Mouse (Mus musculus): ENCODE measurements at regions not wholly inside any gene's neighbourhood (a gene's known extent, or its start where the extent isn't known, plus 50 kb on each side); places are given as distances from the start of the nearest gene placed in this dataset.

DNA sequence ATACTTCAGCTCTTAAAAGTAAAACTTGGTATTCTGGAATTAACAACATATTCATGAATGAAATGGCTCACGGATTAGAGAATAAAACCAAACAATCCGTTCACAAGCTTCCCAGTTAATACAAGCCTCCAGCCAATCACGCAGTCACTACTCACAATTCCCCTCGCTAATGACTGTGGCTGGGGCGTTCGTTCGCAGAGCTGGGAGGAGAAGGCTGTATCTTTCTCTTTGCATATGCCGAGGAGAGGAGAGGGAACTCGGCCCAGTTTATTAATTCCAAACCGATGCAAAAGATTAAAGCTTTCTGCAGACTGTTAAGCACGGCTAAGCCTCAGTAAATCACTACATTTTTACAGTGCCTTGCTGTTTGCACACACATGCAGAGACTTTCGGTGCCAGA is 231.5 kb downstream of the Tmem182 start:
- TF ChIP-seq CTCF (conservative IDR thresholded peaks at IDR 0.05; ENCODE audit: insufficient read depth, insufficient read length, low read depth, low read length): no peak
- no peak for TF ChIP-seq POLR2A (IDR thresholded peaks at IDR 0.05; ENCODE audit: low read depth, low read length)
